Mouse (Mus musculus) erythroid progenitor cell, adult 5-6 weeks (primary cell): ENCODE data around the gene Fignl2. TPM values are rescaled to one million over a fixed set of nuclear protein-coding genes. Genes with fewer than 3 reads are reported as not detected.

Experiments
- ATAC-seq: replicated peaks from 2 replicates; pipeline ENCODE4 v1.8.0; 2016; ENCODE audit warnings: moderate number of reproducible peaks, mild to moderate bottlenecking, moderate TSS enrichment, inconsistent platforms; ENCODE audit not compliant: poor library complexity, low FRiP score, severe bottlenecking
- total RNA-seq, 2 experiments: library from RNA; stranded (forward) in 1 of 2; stranded (reverse) in 1 of 2; fragments of 150-400 nt in 1 of 2; fragments of 186-747, 209-891 nt in 1 of 2; gene quantifications; 2 replicates each; pipeline versions ENCODE4 v1.2.3 to v1.2.4; 2015 to 2017; ENCODE audit warnings: low replicate concordance in 2 of 2

The Fignl2 gene
- total RNA-seq, 2 experiments from 2014 or later: not detected

GRCm38 (mm10) chr15:101094979-101095378 is 16.6 kb upstream of the Fignl2 start:
- no peak for ATAC-seq

GRCm38 (mm10) chr15:101093988-101094387 is 15.6 kb upstream of the Fignl2 start:
- no peak for ATAC-seq

- no peak for ATAC-seq
These were observed 14.7 kb upstream of the Fignl2 start for GRCm38 (mm10) chr15:101092829-101093648.

- no peak for ATAC-seq
These were observed 13.9 kb upstream of the Fignl2 start for GRCm38 (mm10) chr15:101092121-101092828.

GRCm38 (mm10) chr15:101091551-101091950 is 13.2 kb upstream of the Fignl2 start:
- no peak for ATAC-seq

GRCm38 (mm10) chr15:101088291-101088690 is 9.9 kb upstream of the Fignl2 start:
- ATAC-seq: no peak

- no peak for ATAC-seq
These were observed 8.6 kb upstream of the Fignl2 start for GRCm38 (mm10) chr15:101086956-101087355.

GRCm38 (mm10) chr15:101086451-101086850 is 8.1 kb upstream of the Fignl2 start:
- ATAC-seq: no peak

- no peak for ATAC-seq
These were observed 6.1 kb upstream of the Fignl2 start for GRCm38 (mm10) chr15:101084499-101084898.

GRCm38 (mm10) chr15:101082236-101082635 is 3.9 kb upstream of the Fignl2 start:
- ATAC-seq: no peak

- ATAC-seq: no peak
These were observed 2.7 kb upstream of the Fignl2 start for GRCm38 (mm10) chr15:101081035-101081548.

GRCm38 (mm10) chr15:101080031-101080520 is 1.7 kb upstream of the Fignl2 start:
- ATAC-seq: no peak

GRCm38 (mm10) chr15:101078731-101079156 is 377 bp upstream of the Fignl2 start:
- no peak for ATAC-seq

- no peak for ATAC-seq
These were observed 1.2 kb downstream of the Fignl2 start for GRCm38 (mm10) chr15:101077001-101077812.

GRCm38 (mm10) chr15:101076071-101077000 is 2.0 kb downstream of the Fignl2 start:
- no peak for ATAC-seq

- ATAC-seq: no peak
These were observed 2.7 kb downstream of the Fignl2 start for GRCm38 (mm10) chr15:101075656-101076055.

- no peak for ATAC-seq
These were observed 3.2 kb downstream of the Fignl2 start for GRCm38 (mm10) chr15:101075150-101075549.

- ATAC-seq: no peak
These were observed 4.3 kb downstream of the Fignl2 start for GRCm38 (mm10) chr15:101074067-101074466.

- no peak for ATAC-seq
These were observed 5.6 kb downstream of the Fignl2 start for GRCm38 (mm10) chr15:101072736-101073135.
